Mouse (Mus musculus) CH12.LX (cell line): ENCODE results near the gene Dusp2. TPM values are rescaled to one million over a fixed set of nuclear protein-coding genes. Genes with fewer than 3 reads are reported as not detected.

Experiments
- DNase-seq: peaks from one replicate; pipeline ENCODE4 v3.0.0-alpha.2; 2013; ENCODE audit errors: extremely low read depth
- H3K27ac ChIP-seq: 2 replicates; pipeline ENCODE4 v1.5.1; 2012; ENCODE audit warnings: low read depth, mild to moderate bottlenecking, control low read depth, moderate library complexity; ENCODE audit not compliant: insufficient read depth
- H3K27me3 ChIP-seq: replicated peaks from 2 replicates; pipeline ENCODE3; 2012; ENCODE audit warnings: inconsistent platforms
- H3K36me3 ChIP-seq, 2 experiments: replicated peaks in 1 of 2; 2 replicates each; pipeline versions ENCODE3 to v1.6.1; 2012; ENCODE audit warnings: inconsistent platforms in 1 of 2, low read length in 1 of 2, mild to moderate bottlenecking in 1 of 2, mixed read lengths in 1 of 2, moderate library complexity in 1 of 2; ENCODE audit not compliant: control insufficient read depth in 1 of 2, insufficient read depth in 1 of 2
- H3K4me1 ChIP-seq, 2 experiments: 2 replicates each; pipeline ENCODE4 v1.6.1; 2012; ENCODE audit warnings: inconsistent platforms in 1 of 2, moderate library complexity in 1 of 2; ENCODE audit not compliant: insufficient read depth in 2 of 2, control insufficient read depth in 1 of 2
- H3K4me2 ChIP-seq: 2 replicates; pipeline ENCODE4 v1.6.1; 2012; ENCODE audit warnings: low read depth, mild to moderate bottlenecking, control low read depth; ENCODE audit not compliant: poor library complexity, insufficient read depth, severe bottlenecking
- H3K4me3 ChIP-seq, 3 experiments: fragments of 150-350 bp in 1 of 3; sonication (generic) in 1 of 3; replicated peaks in 1 of 3; 2 replicates each; pipeline versions ENCODE3 to v1.5.1; 2011 to 2012; ENCODE audit warnings: low read depth in 2 of 3, low read length in 2 of 3, mild to moderate bottlenecking in 2 of 3, moderate library complexity in 2 of 3, control low read depth in 1 of 3, improper control_type of control experiment in 1 of 3, inconsistent platforms in 1 of 3, mixed read lengths in 1 of 3; ENCODE audit not compliant: poor library complexity in 1 of 3
- H3K79me2 ChIP-seq: replicated peaks from 2 replicates; pipeline ENCODE4 v1.6.1; 2012; ENCODE audit warnings: mild to moderate bottlenecking, moderate library complexity; ENCODE audit not compliant: control insufficient read depth, poor library complexity, insufficient read depth, severe bottlenecking; ENCODE audit errors: extremely low read depth
- H3K9ac ChIP-seq: 2 replicates; pipeline ENCODE4 v1.6.1; 2012; ENCODE audit warnings: low read depth, mild to moderate bottlenecking, control low read depth, moderate library complexity; ENCODE audit not compliant: insufficient read depth
- H3K9me3 ChIP-seq: replicated peaks from 2 replicates; pipeline ENCODE3; 2012; ENCODE audit warnings: low read length, inconsistent platforms, mixed read lengths
- CTCF ChIP-seq, 2 experiments: IDR thresholded peaks in 1 of 2; conservative IDR thresholded peaks in 1 of 2; 2 replicates each; pipeline ENCODE4 v1.5.1; 2011 to 2012; ENCODE audit warnings: low read depth in 2 of 2, low read length in 2 of 2, improper control_type of control experiment in 1 of 2, inconsistent platforms in 1 of 2, mild to moderate bottlenecking in 1 of 2, moderate library complexity in 1 of 2
- ELF1 ChIP-seq: IDR thresholded peaks from 2 replicates; pipeline ENCODE4 v1.6.1; 2014; ENCODE audit warnings: low read depth, mild to moderate bottlenecking, inconsistent platforms, low read length, improper control_type of control experiment
- GABPA ChIP-seq: IDR thresholded peaks from 2 replicates; pipeline ENCODE4 v1.6.1; 2012; ENCODE audit warnings: low read depth, low read length, improper control_type of control experiment, inconsistent platforms; ENCODE audit not compliant: insufficient replicate concordance
- JUND ChIP-seq: conservative IDR thresholded peaks from 2 replicates; pipeline ENCODE4 v1.6.1; 2011; ENCODE audit warnings: low read depth, low read length, improper control_type of control experiment
- NELFE ChIP-seq: IDR thresholded peaks from 2 replicates; pipeline ENCODE4 v1.6.1; 2011; ENCODE audit warnings: low read depth, low read length, improper control_type of control experiment
- NRF1 ChIP-seq: IDR thresholded peaks from 2 replicates; pipeline ENCODE4 v1.6.1; 2014; ENCODE audit warnings: low read depth, mild to moderate bottlenecking, inconsistent platforms, low read length, improper control_type of control experiment, moderate library complexity
- POLR2AphosphoS2 ChIP-seq: IDR thresholded peaks from 2 replicates; pipeline ENCODE4 v1.6.1; 2011; ENCODE audit warnings: low read depth, low read length, improper control_type of control experiment
- RAD21 ChIP-seq: IDR thresholded peaks from 2 replicates; pipeline ENCODE4 v1.6.1; 2011; ENCODE audit warnings: low read depth, mild to moderate bottlenecking, low read length, improper control_type of control experiment, moderate library complexity
- RCOR1 ChIP-seq: conservative IDR thresholded peaks from 2 replicates; pipeline ENCODE4 v1.6.1; 2012; ENCODE audit warnings: low read depth, mild to moderate bottlenecking, inconsistent platforms, low read length, improper control_type of control experiment
- USF2 ChIP-seq: conservative IDR thresholded peaks from 2 replicates; pipeline ENCODE4 v1.6.1; 2011; ENCODE audit warnings: low read depth, low read length, improper control_type of control experiment
- dilution Hi-C: fragments of 300-500 bp; cut with MboI; formaldehyde crosslinking; loops from 2 replicates; pipeline ENCODE4 v1.14.3; 2020; ENCODE audit warnings: low sequenced_read_pairs; ENCODE audit not compliant: extremely low pct_unique_long_range_greater_than_20kb, extremely low pct_ligation_motif_present
- in situ Hi-C: fragments of 300-500 bp; cut with MboI; formaldehyde crosslinking; loops from 3 replicates; pipeline ENCODE4 v1.14.3; 2019; ENCODE audit warnings: low sequenced_read_pairs, low pct_ligation_motif_present, low pct_unique_long_range_greater_than_20kb, mixed read lengths
- polyA plus RNA-seq: library from polyadenylated mRNA; unstranded; fragments of >175 nt; gene quantifications from 2 replicates; pipeline ENCODE4 v1.2.1, GENCODE M21; 2012; ENCODE audit warnings: low read depth; ENCODE audit not compliant: insufficient read length
- total RNA-seq, 2 experiments: library from RNA; depleted of rRNA; stranded (reverse); fragments of 300-350 nt in 1 of 2; fragments of >200 nt in 1 of 2; gene quantifications; 2 replicates each; pipeline ENCODE4 v1.2.3; 2012 to 2014

Gene Dusp2
- total and polyA plus RNA-seq, 3 experiments: 57.8 to 107 (median 81.5) TPM

- peak; percentile 14 for DNase-seq
- in situ Hi-C loops: loop anchor here (5.0 kb wide), 1 partner anchor 36 kb away; no protein-coding TSS in a partner anchor
- Histone ChIP-seq H3K9ac (no peak overlapping the region), H3K27ac (no peak overlapping the region), H3K36me3 (no peaks in the 10 kb centered on the region), H3K27me3 (peaks cover 7% of the 10 kb centered on the region), H3K4me1 (peaks cover 5 to 21% of the 10 kb centered on the region in 2 experiments), H3K4me3 (no peak overlapping the region), H3K79me2 (no peaks in the 10 kb centered on the region), H3K9me3 (no peaks in the 10 kb centered on the region), H3K4me2 (no peak overlapping the region)
- TF ChIP-seq GABPA: no peak
- no peak for TF ChIP-seq RAD21
- TF ChIP-seq NELFE: no peak
- TF ChIP-seq CTCF (conservative IDR thresholded peaks at IDR 0.05 in 1 of 2, IDR thresholded peaks at IDR 0.05 in 1 of 2; ENCODE audit: low read depth in 2 of 2, low read length in 2 of 2): no peak
- no peak for TF ChIP-seq ELF1
- TF ChIP-seq JUND: no peak
- no peak for TF ChIP-seq NRF1
- dilution Hi-C loops: no loop called here
These were observed 34.9 kb downstream of the Dusp2 start for GRCm38 (mm10) chr2:127370561-127371483.

- dilution Hi-C loops: no loop called here
- Histone ChIP-seq H3K27ac (no peak overlapping the region), H3K79me2 (no peaks in the 10 kb centered on the region), H3K36me3 (no peaks in the 10 kb centered on the region), H3K4me2 (no peak overlapping the region), H3K27me3 (peaks cover 6% of the 10 kb centered on the region)
- peak; percentile 14 for DNase-seq
- TF ChIP-seq CTCF (conservative IDR thresholded peaks at IDR 0.05 in 1 of 2, IDR thresholded peaks at IDR 0.05 in 1 of 2; ENCODE audit: low read depth in 2 of 2, low read length in 2 of 2): no peak
- TF ChIP-seq, all 38 proteins: peak for 0
- peaks cover 5 to 25% of the 10 kb centered on the region in 2 experiments for H3K4me1 ChIP-seq
- no peak overlapping the region for H3K9ac ChIP-seq
- no peaks in the 10 kb centered on the region for H3K9me3 ChIP-seq
- in situ Hi-C loops: loop anchor here (5.0 kb wide), 1 partner anchor 36 kb away; no protein-coding TSS in a partner anchor
- H3K4me3 ChIP-seq: no peak overlapping the region
These were observed 35.5 kb downstream of the Dusp2 start for GRCm38 (mm10) chr2:127371484-127371861.

GRCm38 (mm10) chr2:127372082-127372481 lies 36.1 kb downstream of the Dusp2 start:
- no peak overlapping the region for H3K27ac ChIP-seq

More at GRCm38 (mm10) chr2:127372082-127372481, 36.1 kb downstream of the Dusp2 start:
- H3K4me2 ChIP-seq: no peak overlapping the region
- no peak overlapping the region for H3K9ac ChIP-seq
- in situ Hi-C loops: loop anchor here (5.0 kb wide), 1 partner anchor 35 kb away; no protein-coding TSS in a partner anchor
- dilution Hi-C loops: no loop called here
- no peak for DNase-seq
- peaks cover 5 to 25% of the 10 kb centered on the region in 2 experiments for H3K4me1 ChIP-seq
- H3K27me3 ChIP-seq: peaks cover 10% of the 10 kb centered on the region
- H3K79me2 ChIP-seq: no peaks in the 10 kb centered on the region
- no peak overlapping the region for H3K4me3 ChIP-seq
- H3K36me3 ChIP-seq: no peaks in the 10 kb centered on the region
- no peak for TF ChIP-seq USF2
- TF ChIP-seq POLR2AphosphoS2: no peak
- TF ChIP-seq RCOR1: no peak
- no peaks in the 10 kb centered on the region for H3K9me3 ChIP-seq
